Mouse (Mus musculus) lung, embryonic 14.5 days (tissue): ENCODE results near the gene Rnf17. TPM values are rescaled to one million over a fixed set of nuclear protein-coding genes. Genes with fewer than 3 reads are reported as not detected.

Experiments
- ATAC-seq: fragments of 200-750 bp; cut with Nextera tagmentation; 2 replicates; pipeline ENCODE4 v1.8.0; 2017; ENCODE audit warnings: mild to moderate bottlenecking, moderate TSS enrichment, moderate library complexity; ENCODE audit not compliant: insufficient read depth
- DNase-seq: peaks from one replicate; pipeline ENCODE4 v3.0.0-alpha.2; 2015
- H3K27ac ChIP-seq: fragments of 300-500 bp; sonication (generic); 2 replicates; pipeline ENCODE4 v1.5.1; 2014; ENCODE audit warnings: low read depth, mild to moderate bottlenecking, moderate library complexity
- H3K27me3 ChIP-seq: fragments of 300-500 bp; sonication (generic); 2 replicates; pipeline ENCODE4 v1.6.1; 2014; ENCODE audit warnings: low read length, control low read depth; ENCODE audit not compliant: insufficient read depth
- H3K36me3 ChIP-seq: fragments of 300-500 bp; sonication (generic); 2 replicates; pipeline ENCODE4 v1.6.1; 2014; ENCODE audit warnings: control low read depth; ENCODE audit not compliant: insufficient read depth
- H3K4me1 ChIP-seq: fragments of 300-500 bp; sonication (generic); 2 replicates; pipeline ENCODE4 v1.6.1; 2014; ENCODE audit warnings: antibody characterized with exemption, control low read depth; ENCODE audit not compliant: insufficient read depth
- H3K4me2 ChIP-seq: fragments of 300-500 bp; sonication (generic); 2 replicates; pipeline ENCODE4 v1.6.1; 2014; ENCODE audit warnings: mild to moderate bottlenecking
- H3K4me3 ChIP-seq: fragments of 300-500 bp; sonication (generic); 2 replicates; pipeline ENCODE4 v1.5.1; 2014; ENCODE audit warnings: low read depth, low read length
- H3K9ac ChIP-seq: fragments of 300-500 bp; sonication (generic); 2 replicates; pipeline ENCODE4 v1.6.1; 2014
- H3K9me3 ChIP-seq: fragments of 300-500 bp; sonication (generic); 2 replicates; pipeline ENCODE4 v1.6.1; 2016; ENCODE audit warnings: low read depth, low read length, control low read depth
- CTCF ChIP-seq: IDR thresholded peaks from 2 replicates; pipeline ENCODE4 v1.5.1; 2016; ENCODE audit warnings: antibody characterized with exemption, low read depth
- WGBS: fragments of 180-500 bp; shearing (Covaris S2); extraction: QIAGEN DNeasy Blood & Tissue Kit; methylation state at CpG from one replicate; pipeline ENCODE4 v1.1.7; 2014; 5-methylcytosine and 5-hydroxymethylcytosine counted together
- polyA plus RNA-seq: library from polyadenylated mRNA; unstranded; fragments of >200 nt; fragmentation: Nextera tagmentation; extraction: Ambion mirVana; gene quantifications from 2 replicates; pipeline ENCODE4 v1.2.1, GENCODE M21; 2014

Rnf17 gene
- polyA plus RNA-seq, 1 experiment from 2014 or later, result 0.84 TPM

GRCm38 (mm10) chr14:56552924-56553323, 150.5 kb downstream of the Rnf17 start:
- no peak for TF ChIP-seq CTCF
- Histone ChIP-seq H3K4me3 (no peak overlapping the region), H3K36me3 (peaks cover 39% of the 10 kb centered on the region), H3K4me2 (no peak overlapping the region), H3K9ac (no peak overlapping the region), H3K4me1 (no peaks in the 10 kb centered on the region), H3K27ac (no peak overlapping the region), H3K27me3 (no peaks in the 10 kb centered on the region), H3K9me3 (no peaks in the 10 kb centered on the region)
- no peak for DNase-seq
- WGBS, result 86% methylated on average over 6 of the region's 6 CpGs
- no peak for ATAC-seq

GRCm38 (mm10) chr14:56553331-56553730, 150.9 kb downstream of the Rnf17 start:
- Histone ChIP-seq H3K9ac (no peak overlapping the region), H3K4me3 (no peak overlapping the region), H3K4me1 (no peaks in the 10 kb centered on the region), H3K27me3 (no peaks in the 10 kb centered on the region), H3K4me2 (no peak overlapping the region), H3K36me3 (peaks cover 39% of the 10 kb centered on the region), H3K9me3 (no peaks in the 10 kb centered on the region), H3K27ac (no peak overlapping the region)
- TF ChIP-seq CTCF, result no peak
- WGBS, result 92% methylated on average over 7 of the region's 7 CpGs
- DNase-seq (no peak), ATAC-seq (no peak)

- no peaks in the 10 kb centered on the region for H3K4me1 ChIP-seq
- no peaks in the 10 kb centered on the region for H3K27me3 ChIP-seq
- H3K27ac ChIP-seq, result no peak overlapping the region
- no peak overlapping the region for H3K4me2 ChIP-seq
- no peaks in the 10 kb centered on the region for H3K9me3 ChIP-seq
- H3K36me3 ChIP-seq, result peaks cover 36% of the 10 kb centered on the region
- 91% methylated on average over 2 of the region's 2 CpGs for whole genome bisulfite sequencing
- ATAC-seq (no peak), DNase-seq (no peak)
- no peak for TF ChIP-seq CTCF
- H3K9ac ChIP-seq, result no peak overlapping the region
- no peak overlapping the region for H3K4me3 ChIP-seq
Observed at GRCm38 (mm10) chr14:56554716-56555115, 152.3 kb downstream of the Rnf17 start.

- no peak for ATAC-seq
- H3K9ac ChIP-seq, result no peak overlapping the region
- H3K36me3 ChIP-seq, result peaks cover 21% of the 10 kb centered on the region
- no peaks in the 10 kb centered on the region for H3K4me1 ChIP-seq
- H3K27me3 ChIP-seq, result no peaks in the 10 kb centered on the region
- no peak overlapping the region for H3K27ac ChIP-seq
- H3K9me3 ChIP-seq, result no peaks in the 10 kb centered on the region
- 84% methylated on average over 3 of the region's 3 CpGs for WGBS
- no peak overlapping the region for H3K4me3 ChIP-seq
- no peak for TF ChIP-seq CTCF
- H3K4me2 ChIP-seq, result no peak overlapping the region
- no peak for DNase-seq
Observed at GRCm38 (mm10) chr14:56559134-56559533, 156.8 kb downstream of the Rnf17 start.

- no peak overlapping the region for H3K4me2 ChIP-seq
- 0 out of 2 replicates have a peak, but pooled peaks cover 2% of the 10 kb centered on the region for H3K4me1 ChIP-seq
- DNase-seq (no peak), ATAC-seq (no peak)
- H3K27ac ChIP-seq, result no peak overlapping the region
- TF ChIP-seq CTCF, result no peak
- no peaks in the 10 kb centered on the region for H3K9me3 ChIP-seq
- no peaks in the 10 kb centered on the region for H3K27me3 ChIP-seq
- H3K4me3 ChIP-seq, result no peak overlapping the region
- WGBS, result 49% methylated on average over 7 of the region's 7 CpGs
- H3K9ac ChIP-seq, result no peak overlapping the region
- peaks cover 12% of the 10 kb centered on the region; the same call in 1 of the 2 replicates for H3K36me3 ChIP-seq
Observed at GRCm38 (mm10) chr14:56567476-56567875, 165.1 kb downstream of the Rnf17 start.

GRCm38 (mm10) chr14:56569041-56569440, 166.7 kb downstream of the Rnf17 start:
- WGBS, result 76% methylated on average over 4 of the region's 4 CpGs
- H3K4me2 ChIP-seq, result no peak overlapping the region
- no peaks in the 10 kb centered on the region for H3K36me3 ChIP-seq
- no peak for ATAC-seq
- no peak for DNase-seq
- H3K4me3 ChIP-seq, result no peak overlapping the region
- 0 out of 2 replicates have a peak, but pooled peaks cover 2% of the 10 kb centered on the region for H3K4me1 ChIP-seq
- no peak overlapping the region for H3K9ac ChIP-seq
- no peak overlapping the region for H3K27ac ChIP-seq
- no peaks in the 10 kb centered on the region for H3K27me3 ChIP-seq
- no peaks in the 10 kb centered on the region for H3K9me3 ChIP-seq
- TF ChIP-seq CTCF, result no peak

- H3K4me2 ChIP-seq, result peak overlapping the region; percentile 64
- H3K27me3 ChIP-seq, result no peaks in the 10 kb centered on the region
- peak overlapping the region; percentile 84 for H3K27ac ChIP-seq
- WGBS, result under 1% methylated on average over 59 of the region's 59 CpGs
- DNase-seq, result peak; percentile 98
- 0 out of 2 replicates have a peak, but pooled peaks cover 2% of the 10 kb centered on the region for H3K4me1 ChIP-seq
- no peaks in the 10 kb centered on the region for H3K36me3 ChIP-seq
- H3K9me3 ChIP-seq, result no peaks in the 10 kb centered on the region
- H3K4me3 ChIP-seq, result peak overlapping the region; percentile 81
- ATAC-seq, result peak; percentile 99
- H3K9ac ChIP-seq, result peak overlapping the region; percentile 74
- no peak for TF ChIP-seq CTCF
Observed at GRCm38 (mm10) chr14:56571310-56572093, 169.1 kb downstream of the Rnf17 start.
